Mouse (Mus musculus) retina, embryonic 14.5 days (tissue): ENCODE results near the gene Selenbp2.
"Not testable (repeated sequence)": the region's sequence is repeated elsewhere in the genome, so short reads cannot be mapped to it uniquely, and the experiment has no call there.

Source experiments
- DNase-seq: peaks from one replicate; pipeline ENCODE4 v3.0.0-alpha.2; 2015; ENCODE audit warnings: low spot score

Gene Selenbp2

DNA sequence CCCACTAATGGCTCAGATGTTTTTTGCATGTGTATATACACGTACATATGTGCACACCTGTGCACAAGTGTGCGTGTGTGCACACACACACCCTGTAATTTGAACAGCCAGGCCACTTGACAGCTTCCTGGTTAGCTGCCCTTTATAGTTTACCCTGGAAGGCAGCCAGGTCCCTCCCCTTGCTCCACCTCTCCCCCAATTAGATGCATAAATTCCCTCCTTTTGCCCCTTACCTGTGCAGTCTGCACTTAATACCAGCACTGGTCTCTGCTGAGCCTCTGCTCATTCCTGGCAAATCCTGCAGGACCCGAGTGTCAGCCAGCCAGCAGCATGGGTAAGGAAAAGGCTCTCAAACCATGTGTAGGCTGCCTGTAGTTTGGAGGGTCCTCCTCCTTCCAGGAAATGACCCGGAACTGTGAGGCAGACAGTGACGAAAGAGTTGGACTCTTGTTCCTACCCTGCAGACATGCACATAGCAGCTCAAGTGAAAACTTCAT is at the start of gene Selenbp2:
TSS of gene Selenbp2 (plus strand) at position 228 of the 497 bp plus-strand sequence.
- no peak for DNase-seq

DNA sequence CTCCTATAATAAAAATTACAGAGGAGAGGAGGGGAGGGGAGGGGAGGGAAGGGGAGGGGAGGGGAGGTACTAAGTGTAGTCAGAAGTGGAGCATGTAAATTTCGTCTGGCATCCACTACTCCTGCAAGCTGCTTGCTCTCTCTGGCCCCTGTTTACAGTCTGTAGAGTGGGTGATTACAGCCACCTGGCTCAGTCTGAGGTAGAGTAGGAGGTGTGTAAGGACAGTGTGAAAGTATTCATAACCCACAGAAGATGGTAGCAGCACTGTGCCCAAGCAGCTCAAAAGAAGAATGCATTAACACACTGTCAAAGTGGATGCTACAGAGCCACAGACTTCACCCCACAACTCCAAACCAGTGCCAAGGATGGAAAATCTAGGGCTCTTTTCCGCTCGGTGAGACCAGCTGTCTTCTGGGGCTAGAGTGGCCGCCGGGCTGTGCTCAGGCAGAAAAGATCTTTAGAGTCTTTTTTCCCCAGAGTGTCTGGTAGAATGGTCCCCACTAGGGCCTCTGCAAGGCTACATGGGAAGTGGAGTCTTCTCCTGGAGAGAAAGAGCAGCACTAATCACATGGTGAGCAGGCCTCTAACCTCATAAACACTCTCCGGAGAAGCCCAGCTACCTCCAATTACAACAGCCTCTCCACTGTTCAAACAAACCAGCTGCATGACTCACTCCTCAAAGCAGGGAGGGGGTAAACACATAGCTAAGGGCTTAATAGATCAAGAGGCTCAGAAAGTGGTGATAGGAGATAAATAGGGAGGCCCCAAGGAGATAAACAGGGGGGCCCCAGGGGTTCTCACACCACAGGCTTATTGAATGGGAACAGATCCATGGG is 44.4 kb upstream of the Selenbp2 start:
- peak; percentile 25 for DNase-seq

- DNase-seq: no peak
Measured at GRCm38 (mm10) chr3:94650409-94650808, 42.9 kb upstream of the Selenbp2 start.

DNA sequence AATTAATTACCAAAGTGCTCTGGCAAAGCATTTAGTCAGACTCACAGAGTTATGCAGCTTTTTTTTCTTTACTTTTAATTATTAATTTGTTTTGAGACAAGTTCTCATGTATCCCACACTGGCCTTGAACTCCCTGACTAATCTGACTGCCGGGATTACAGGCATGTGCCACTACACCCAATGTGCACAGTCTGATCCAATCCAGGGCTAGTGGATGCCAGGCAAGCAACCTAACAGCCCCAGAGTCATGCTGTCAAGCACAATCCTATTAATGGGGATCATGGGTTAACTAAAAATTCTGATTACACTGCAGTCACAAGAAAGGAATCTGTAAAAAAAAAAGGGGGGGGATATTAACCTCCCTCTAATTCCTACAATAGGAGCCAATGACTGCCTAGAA is 39.4 kb upstream of the Selenbp2 start:
- not testable (repeated sequence) for DNase-seq

DNA sequence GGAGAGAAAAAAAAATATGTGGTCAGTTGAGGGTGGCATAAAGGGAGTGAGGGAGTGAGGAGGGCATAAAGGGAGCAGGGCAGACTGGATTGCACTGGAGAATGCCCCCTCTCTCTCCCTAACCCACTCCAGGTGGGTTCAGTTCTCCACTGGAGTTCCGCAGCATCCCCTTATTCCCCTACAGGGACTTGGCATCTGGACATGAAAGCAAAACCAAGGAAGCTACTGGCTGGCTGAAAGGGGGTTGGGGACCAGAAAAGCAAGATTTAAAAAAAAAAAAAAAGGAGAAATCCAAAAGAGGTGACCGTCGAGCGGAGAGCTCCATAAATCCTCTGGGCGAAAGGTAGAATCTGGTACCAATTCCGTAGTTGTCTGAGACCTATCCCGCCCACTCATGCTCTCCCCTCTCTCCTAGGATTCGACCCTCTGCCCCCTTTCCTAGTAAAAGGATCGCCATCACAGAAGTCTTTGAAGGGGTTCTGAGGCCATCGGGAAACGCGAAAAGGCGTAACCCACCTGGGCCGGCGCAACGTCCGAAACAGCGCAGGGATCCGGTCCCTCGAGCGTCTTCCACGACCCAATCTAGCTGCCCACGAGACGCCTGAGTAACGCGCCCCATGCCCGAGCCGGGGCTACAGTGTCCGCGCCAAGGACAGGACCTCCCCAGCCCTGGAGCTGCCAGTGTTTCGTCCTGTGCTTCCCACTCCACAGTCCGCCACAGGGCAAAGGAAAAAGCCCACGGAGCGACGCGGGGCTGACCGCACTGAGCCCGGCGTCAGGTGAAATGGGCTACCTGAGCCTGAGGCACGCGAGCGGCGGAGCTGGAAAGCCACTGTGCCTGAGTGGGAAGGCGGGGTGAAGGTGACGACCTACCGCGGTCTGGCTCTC is 35.3 kb upstream of the Selenbp2 start:
- not testable (repeated sequence) for DNase-seq

DNA sequence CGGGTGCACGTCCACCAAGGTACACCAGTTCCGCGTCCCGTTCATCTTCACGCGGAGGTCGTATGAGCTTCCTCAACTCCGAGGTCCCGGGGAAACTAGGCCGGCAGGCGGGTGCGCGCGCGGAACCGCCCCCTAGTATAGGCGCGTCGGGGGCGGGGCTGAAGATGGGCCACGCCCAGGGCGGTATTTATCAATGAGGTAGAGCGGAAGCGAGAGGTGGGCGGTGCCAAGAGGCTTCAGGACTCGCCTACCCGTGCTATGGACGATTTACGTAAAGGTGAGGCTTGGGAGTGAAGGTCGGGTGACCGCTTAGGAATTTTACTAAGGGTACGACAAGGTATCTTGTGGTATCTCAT is 34.6 kb upstream of the Selenbp2 start, which contains the start of gene Tuft1:
TSS of gene Tuft1 (minus strand) at position 133 of the 356 bp plus-strand sequence.
- DNase-seq: not testable (repeated sequence)

DNA sequence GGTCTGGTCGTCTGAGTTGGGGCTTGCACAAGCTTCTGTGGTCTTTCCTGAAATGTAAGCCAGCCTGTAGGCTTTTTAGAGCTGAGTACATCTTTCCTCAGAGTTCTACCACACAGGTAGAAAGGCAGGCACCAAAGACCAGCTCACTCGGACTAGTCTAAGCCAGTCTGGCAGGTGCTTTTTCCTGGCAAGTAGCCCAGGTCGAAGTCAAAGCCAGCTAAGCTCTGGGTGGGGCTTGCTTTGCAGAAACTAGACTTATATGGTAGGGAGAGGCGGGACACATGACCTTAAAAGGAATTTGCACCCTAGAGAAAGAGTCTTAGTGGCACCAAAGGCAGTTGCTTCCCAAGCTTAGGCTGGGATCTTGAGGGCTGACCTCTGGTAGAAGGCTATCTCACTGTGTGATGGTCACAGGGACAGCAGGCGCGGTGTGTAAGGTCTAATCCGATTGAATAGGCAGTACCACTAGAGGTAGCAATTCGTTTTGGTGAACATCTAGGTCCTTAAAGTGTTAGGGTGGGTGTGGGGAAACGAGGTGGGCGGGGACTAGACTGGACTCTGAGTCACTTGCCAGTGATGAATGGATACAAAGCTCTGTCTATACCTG is 34.1 kb upstream of the Selenbp2 start:
- not testable (repeated sequence) for DNase-seq

DNA sequence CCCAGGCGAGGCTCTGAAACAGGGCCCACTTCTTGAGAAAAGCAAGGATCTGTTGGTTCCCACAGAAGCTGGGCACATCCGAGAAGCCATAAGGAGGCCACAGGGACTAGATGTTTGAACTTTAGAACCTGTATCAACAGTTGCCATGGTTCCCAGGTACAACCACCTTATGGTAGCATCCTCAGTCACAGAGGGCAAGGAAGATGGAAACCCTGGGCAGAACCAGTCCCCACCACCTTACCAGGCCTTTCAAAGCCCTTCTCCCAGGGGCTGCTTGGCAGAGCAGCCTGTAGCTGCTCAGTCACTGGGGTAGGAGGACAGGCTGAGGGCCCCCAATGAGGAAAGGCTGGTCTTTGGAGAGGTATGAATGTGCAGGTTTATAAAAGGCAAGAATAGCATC is 32.5 kb upstream of the Selenbp2 start:
- not testable (repeated sequence) for DNase-seq

GRCm38 (mm10) chr3:94665060-94665802 is 28.1 kb upstream of the Selenbp2 start:
- not testable (repeated sequence) for DNase-seq

GRCm38 (mm10) chr3:94665896-94666295 is 27.5 kb upstream of the Selenbp2 start:
- DNase-seq: not testable (repeated sequence)

- not testable (repeated sequence) for DNase-seq
Measured at GRCm38 (mm10) chr3:94675101-94675500, 18.3 kb upstream of the Selenbp2 start.

DNA sequence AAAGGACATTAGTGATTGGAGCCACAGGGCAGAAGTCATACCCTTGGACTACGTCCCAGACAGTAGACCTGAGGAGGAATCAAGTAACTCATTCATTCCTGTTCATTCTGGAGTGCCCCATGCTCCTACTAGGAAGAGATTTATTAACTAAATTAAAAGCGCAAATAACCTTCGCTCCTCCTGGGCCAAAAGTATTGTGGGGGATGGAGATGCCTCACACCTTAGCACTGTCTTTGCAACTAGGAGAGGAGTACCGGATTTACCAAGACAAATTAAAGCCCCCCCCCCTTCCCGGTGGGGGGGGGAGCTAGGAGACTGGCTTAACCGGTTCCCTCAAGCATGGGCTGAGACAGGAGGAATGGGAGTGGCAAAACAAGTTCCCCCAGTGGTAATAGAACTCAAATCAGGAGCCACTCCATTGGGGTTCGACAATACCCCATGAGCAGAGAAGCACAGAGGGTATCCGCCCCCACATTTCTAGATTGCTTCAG is 14.0 kb upstream of the Selenbp2 start:
- DNase-seq: no peak

- not testable (repeated sequence) for DNase-seq
Measured at GRCm38 (mm10) chr3:94680032-94680431, 13.3 kb upstream of the Selenbp2 start.

- no peak for DNase-seq
Measured at GRCm38 (mm10) chr3:94680783-94681182, 12.6 kb upstream of the Selenbp2 start.

GRCm38 (mm10) chr3:94683646-94684045 is 9.7 kb upstream of the Selenbp2 start:
- no peak for DNase-seq

DNA sequence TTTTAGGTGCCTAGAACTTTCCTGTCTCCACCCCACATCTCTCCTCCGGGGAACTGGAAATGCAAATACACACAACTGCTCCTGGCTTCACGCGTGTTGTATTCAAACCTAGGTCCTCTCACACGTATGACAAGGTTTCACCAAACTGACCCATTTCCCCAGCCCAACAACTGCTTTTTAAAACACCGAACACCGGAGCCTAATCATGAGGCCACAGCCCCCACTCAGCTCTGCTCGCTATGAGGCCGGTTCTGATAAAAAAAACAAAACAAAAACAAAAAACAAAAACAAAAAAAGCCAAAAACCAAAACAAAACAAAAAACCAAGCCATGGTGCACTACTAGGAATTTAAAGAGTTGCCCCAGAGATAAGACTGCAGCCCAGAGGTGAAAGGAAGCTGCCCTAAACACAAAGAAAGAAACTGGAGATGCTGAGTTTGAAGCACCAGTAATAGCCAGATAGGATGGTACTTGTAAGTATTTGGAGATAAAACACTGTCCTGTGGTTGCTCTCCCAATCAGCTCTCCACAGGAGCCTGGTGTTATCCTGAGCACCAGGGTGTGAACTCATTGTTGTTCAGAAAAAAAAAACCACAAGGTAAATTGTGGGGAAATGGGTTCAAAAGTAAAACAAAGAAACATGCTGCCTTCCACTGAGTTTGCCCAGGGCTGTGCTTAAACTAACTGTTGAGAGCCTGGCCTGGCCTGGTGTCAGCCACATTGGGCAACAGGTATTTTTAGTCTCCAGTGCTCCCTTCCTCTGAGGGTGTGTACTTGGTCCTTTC is 7.2 kb upstream of the Selenbp2 start:
- DNase-seq: not testable (repeated sequence)

GRCm38 (mm10) chr3:94688698-94689097 is 4.7 kb upstream of the Selenbp2 start:
- DNase-seq: not testable (repeated sequence)

- not testable (repeated sequence) for DNase-seq
Measured at GRCm38 (mm10) chr3:94689195-94689594, 4.2 kb upstream of the Selenbp2 start.

DNA sequence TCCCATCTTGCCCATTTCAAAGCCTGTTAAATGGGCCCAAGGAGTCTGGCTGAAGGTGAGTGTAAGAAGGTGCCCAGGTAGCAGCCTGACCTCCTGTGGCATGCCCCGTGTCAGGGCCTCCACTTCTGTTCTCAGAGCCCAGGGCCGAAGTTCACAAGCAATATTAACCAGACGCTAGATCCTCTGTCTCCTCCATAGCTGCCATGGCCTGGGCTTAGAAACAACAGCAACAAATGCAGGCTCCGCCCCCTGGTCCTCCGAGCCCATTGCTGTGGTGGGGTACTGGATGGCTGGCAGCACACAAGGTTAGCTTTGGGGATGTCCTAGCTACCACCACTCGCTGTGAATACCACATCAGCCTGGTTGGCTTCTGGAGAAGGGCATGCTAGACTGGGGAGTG is 3.2 kb upstream of the Selenbp2 start:
- DNase-seq: not testable (repeated sequence)

- DNase-seq: no peak
Measured at GRCm38 (mm10) chr3:94690616-94691247, 2.6 kb upstream of the Selenbp2 start.
